Mouse (Mus musculus) heart, embryonic 14.5 days (tissue): ENCODE results near the gene Cyp26a1. TPM values are rescaled to one million over a fixed set of nuclear protein-coding genes. Genes with fewer than 3 reads are reported as not detected.

ENCODE experiments used
- polyA plus RNA-seq: library from polyadenylated mRNA; unstranded; fragments of >200 nt; fragmentation: Nextera tagmentation; extraction: Ambion mirVana; gene quantifications from 2 replicates; pipeline ENCODE4 v1.2.1, GENCODE M21; 2014

Cyp26a1 gene
- polyA plus RNA-seq, 1 experiment from 2014 or later, result 1.1 TPM

Other genes starting within 250 kb of the Cyp26a1 start
- gene Exoc6, start 147.4 kb upstream of the Cyp26a1 start, polyA plus RNA-seq, result 20.3 and 20.6 TPM in 2 replicates
- gene Cyp26c1, start 12.2 kb upstream of the Cyp26a1 start, polyA plus RNA-seq, result not detected in 2 replicates